Mouse (Mus musculus) ZHBTc4 (cell line): ENCODE measurements around the gene Rnf20.
"Not testable (repeated sequence)": the region's sequence is repeated elsewhere in the genome, so short reads cannot be mapped to it uniquely, and the experiment has no call there.

Experiments
- DNase-seq: peaks from one replicate; pipeline ENCODE4 v3.0.0-alpha.2; 2011; ENCODE audit warnings: low read depth, low spot score

Gene Rnf20

GRCm38 (mm10) chr4:49631319-49632138 lies at the start of gene Rnf20:
Gene Rnf20 (plus strand): TSS chr4:49632006.
- DNase-seq: peak; percentile 97

- DNase-seq: no peak
These were observed 47.6 kb upstream of the Rnf20 start for GRCm38 (mm10) chr4:49583965-49584831.

GRCm38 (mm10) chr4:49585524-49586101 lies 46.2 kb upstream of the Rnf20 start:
- no peak for DNase-seq

- no peak for DNase-seq
These were observed 45.0 kb upstream of the Rnf20 start for GRCm38 (mm10) chr4:49586811-49587210.

- DNase-seq: no peak
These were observed 41.7 kb upstream of the Rnf20 start for GRCm38 (mm10) chr4:49590152-49590551.

GRCm38 (mm10) chr4:49596846-49597182 lies 35.0 kb upstream of the Rnf20 start:
- peak; percentile 47 for DNase-seq

GRCm38 (mm10) chr4:49597183-49598100 lies 34.4 kb upstream of the Rnf20 start, which contains the start of gene Tmem246:
Gene Tmem246 (minus strand): TSS chr4:49597876.
- DNase-seq: peak; percentile 71

GRCm38 (mm10) chr4:49603161-49603560 lies 28.6 kb upstream of the Rnf20 start:
- no peak for DNase-seq

GRCm38 (mm10) chr4:49604016-49604546 lies 27.7 kb upstream of the Rnf20 start:
- no peak for DNase-seq

GRCm38 (mm10) chr4:49604616-49605015 lies 27.2 kb upstream of the Rnf20 start:
- no peak for DNase-seq

- DNase-seq: no peak
These were observed 26.3 kb upstream of the Rnf20 start for GRCm38 (mm10) chr4:49605459-49605858.

- no peak for DNase-seq
These were observed 14.9 kb upstream of the Rnf20 start for GRCm38 (mm10) chr4:49616924-49617323.

GRCm38 (mm10) chr4:49619861-49620260 lies 11.9 kb upstream of the Rnf20 start:
- DNase-seq: not testable (repeated sequence)

GRCm38 (mm10) chr4:49622272-49622671 lies 9.5 kb upstream of the Rnf20 start:
- no peak for DNase-seq

GRCm38 (mm10) chr4:49623916-49624315 lies 7.9 kb upstream of the Rnf20 start:
- DNase-seq: no peak

GRCm38 (mm10) chr4:49624969-49625368 lies 6.8 kb upstream of the Rnf20 start:
- DNase-seq: not testable (repeated sequence)

- DNase-seq: peak; percentile 82
These were observed 4.8 kb upstream of the Rnf20 start for GRCm38 (mm10) chr4:49626973-49627372.

- DNase-seq: no peak
These were observed 2.9 kb upstream of the Rnf20 start for GRCm38 (mm10) chr4:49628941-49629340.

GRCm38 (mm10) chr4:49632139-49632481 lies 304 bp downstream of the Rnf20 start:
- DNase-seq: no peak

- DNase-seq: no peak
These were observed 6.0 kb downstream of the Rnf20 start for GRCm38 (mm10) chr4:49637821-49638220.

GRCm38 (mm10) chr4:49639913-49640312 lies 8.1 kb downstream of the Rnf20 start:
- DNase-seq: no peak
